Mouse (Mus musculus): ENCODE results near the gene Cnnm2.

- TF ChIP-seq ZNF384 (IDR thresholded peaks at IDR 0.05; ENCODE audit: low read depth, low read length) (no peak), HCFC1 (IDR thresholded peaks at IDR 0.05; ENCODE audit: borderline replicate concordance, insufficient read depth, low read length) (no peak), CHD2 (IDR thresholded peaks at IDR 0.05; ENCODE audit: low read depth, low read length) (no peak)
Observed at GRCm38 (mm10) chr19:46905971-46906370, 144.6 kb downstream of the Cnnm2 start.

Measured in ES-E14 (cell line).